Mouse (Mus musculus) Patski (cell line): ENCODE data around the gene Stx5a. TPM values are rescaled to one million over a fixed set of nuclear protein-coding genes. Genes with fewer than 3 reads are reported as not detected.

Experiments used
- ATAC-seq: fragments of 100-300 bp; one replicate; pipeline ENCODE4 v1.8.0; 2021
- CTCF ChIA-PET: fragments of 350-600 bp; sonication (Branson Sonifier 250); formaldehyde crosslinking; loops from one replicate; lab custom pipeline; 2022; ENCODE audit warnings: inconsistent platforms; lab: Charles Lee
- POLR2A ChIA-PET: fragments of 350-600 bp; sonication (Branson Sonifier 250); formaldehyde crosslinking; loops from one replicate; lab custom pipeline; 2022; ENCODE audit warnings: antibody characterized with exemption, inconsistent platforms; lab: Charles Lee
- DNase-seq: peaks from one replicate; pipeline ENCODE4 v3.0.0-alpha.2; 2011; ENCODE audit warnings: low read depth, low spot score
- H3K27me3 ChIP-seq: fragments of 371-371 bp; one replicate; pipeline ENCODE4 v1.5.1; 2021
- CTCF ChIP-seq: fragments of 100-300 bp; IDR thresholded peaks from one replicate; pipeline ENCODE4 v1.5.1; 2021
- in situ Hi-C: fragments of 300-500 bp; cut with MboI; formaldehyde crosslinking; loops from 3 replicates; pipeline ENCODE4 v1.11.1; 2018; ENCODE audit warnings: low pct_unique_long_range_greater_than_20kb, mixed read lengths
- polyA plus RNA-seq: library from polyadenylated mRNA; unstranded; gene quantifications from one replicate; pipeline ENCODE4 v1.2.3, GENCODE M21; 2021

Stx5a gene
- 116 TPM for polyA plus RNA-seq

GRCm38 (mm10) chr19:8741243-8741869, at the start of gene Stx5a:
Gene Stx5a (plus strand): TSS chr19:8741413.
- ATAC-seq (peak; percentile 98), DNase-seq (peak; percentile 97)
- POLR2A ChIA-PET: interaction anchor here (1.1 to 2.1 kb wide), 2 partner anchors 28 to 78 kb away, joined by 3 to 7 read pairs; partner anchors contain the start of genes Hnrnpul2 and Ttc9c
- CTCF ChIA-PET: interaction anchor here (1.5 kb wide), 1 partner anchor 24 kb away, joined by 3 read pairs; no protein-coding TSS in a partner anchor
- TF ChIP-seq CTCF: no peak
- no peaks in the 10 kb centered on the region for H3K27me3 ChIP-seq
- in situ Hi-C loops: no loop called here

GRCm38 (mm10) chr19:8691871-8692539, 49.2 kb upstream of the Stx5a start:
- H3K27me3 ChIP-seq: no peaks in the 10 kb centered on the region
- ATAC-seq: no peak
- in situ Hi-C loops: no loop called here
- ChIA-PET CTCF (interaction anchor here (0.8 to 3.2 kb wide), 8 partner anchors 9 to 28 kb away, joined by 3 to 10 read pairs (median 3); no protein-coding TSS in a partner anchor), POLR2A (interaction anchor here (0.6 to 1.6 kb wide), 4 partner anchors 9 to 365 kb away, joined by 3 to 7 read pairs (median 4); no protein-coding TSS in a partner anchor)
- DNase-seq: no peak
- TF ChIP-seq CTCF: no peak

DNA sequence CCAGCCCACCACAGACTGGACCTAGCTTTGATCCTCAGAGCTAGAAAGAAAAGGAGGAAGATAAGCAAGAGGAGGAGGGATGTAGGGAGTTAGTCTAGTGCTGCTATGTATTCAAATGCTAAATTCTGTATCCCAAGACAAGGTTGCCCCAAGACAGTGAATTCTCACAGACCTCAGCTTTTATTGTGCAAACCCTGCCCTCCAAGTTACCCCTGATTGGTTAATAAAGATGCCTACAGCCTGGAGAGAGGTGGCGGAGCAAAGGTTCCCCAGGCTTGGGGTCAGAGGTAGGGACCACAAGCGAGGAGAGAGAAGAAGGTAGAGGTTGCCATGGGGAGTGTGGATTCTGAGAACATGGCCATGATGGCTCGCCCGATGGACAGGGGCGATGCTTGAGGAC, 48.5 kb upstream of the Stx5a start:
- DNase-seq (no peak), ATAC-seq (no peak)
- no peaks in the 10 kb centered on the region for H3K27me3 ChIP-seq
- in situ Hi-C loops: no loop called here
- CTCF ChIA-PET: interaction anchor here (0.8 to 3.2 kb wide), 4 partner anchors 9 to 28 kb away, joined by 3 to 10 read pairs (median 6); no protein-coding TSS in a partner anchor
- POLR2A ChIA-PET: interaction anchor here (0.6 to 1.0 kb wide), 2 partner anchors 21 to 70 kb away, joined by 3 read pairs; no protein-coding TSS in a partner anchor
- TF ChIP-seq CTCF: no peak

DNA sequence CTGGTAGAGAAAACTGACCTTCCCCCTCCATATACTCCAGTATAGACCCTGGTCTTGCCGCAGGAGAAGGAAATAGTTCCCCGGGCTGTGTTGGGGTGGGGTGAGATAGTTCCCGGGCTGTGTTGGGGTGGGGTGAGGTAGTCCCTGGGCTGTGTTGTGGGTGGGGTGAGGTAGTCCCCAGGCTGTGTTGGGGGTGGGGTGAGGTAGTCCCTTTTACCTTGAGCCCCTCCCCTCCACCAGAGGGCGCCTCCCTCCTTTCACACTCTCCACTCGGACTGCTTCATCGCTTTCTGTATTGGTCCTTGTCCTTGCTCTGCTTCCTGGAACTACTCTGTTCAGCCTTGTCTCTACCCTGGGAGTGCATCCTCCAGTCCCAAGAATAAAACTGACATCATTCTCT, 45.9 kb upstream of the Stx5a start:
- TF ChIP-seq CTCF: peak; percentile 60
- no peaks in the 10 kb centered on the region for H3K27me3 ChIP-seq
- ATAC-seq (peak; percentile 57), DNase-seq (no peak)
- CTCF ChIA-PET: no interaction called here
- in situ Hi-C loops: no loop called here
- POLR2A ChIA-PET: no interaction called here

DNA sequence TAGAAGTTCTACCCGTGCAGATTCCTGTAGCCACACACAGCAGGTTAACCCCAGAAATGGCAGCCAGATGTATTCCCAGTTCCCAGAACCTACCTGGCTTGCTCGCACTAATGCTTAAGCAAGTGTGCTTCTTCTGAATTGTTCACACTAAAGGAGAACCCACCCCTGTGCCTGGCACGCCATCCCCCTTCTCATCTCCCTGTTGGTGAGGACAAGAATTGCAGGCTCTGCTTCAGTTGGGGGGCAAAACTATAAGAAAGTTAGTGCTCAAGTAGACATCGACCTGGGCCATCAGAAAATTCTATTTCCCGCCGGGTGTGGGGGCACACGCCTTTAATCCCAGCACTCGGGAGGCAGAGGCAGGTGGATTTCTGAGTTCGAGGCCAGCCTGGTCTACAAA, 41.6 kb upstream of the Stx5a start:
- ATAC-seq: no peak

DNA sequence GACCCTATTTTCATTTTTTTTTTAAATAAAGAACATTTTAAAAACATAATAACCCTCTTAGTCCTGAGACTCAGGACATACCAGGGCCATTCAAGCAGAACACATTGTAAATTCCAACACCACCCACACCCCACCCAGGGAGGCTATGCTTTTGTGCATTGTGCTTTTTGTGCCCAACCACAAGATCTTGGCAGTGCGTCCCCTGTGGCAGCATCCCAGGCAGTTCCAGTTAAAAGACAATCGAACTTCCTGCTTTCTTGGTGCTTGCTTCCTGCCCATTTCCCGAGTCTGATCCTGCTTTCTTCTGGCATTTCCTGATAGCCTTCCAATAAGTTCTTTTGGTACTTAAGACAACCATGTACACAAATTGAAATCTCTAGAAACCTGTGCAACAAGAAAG, 38.8 kb upstream of the Stx5a start:
- in situ Hi-C loops: loop anchor here (25.0 kb wide), 1 partner anchor 1185 kb away; the partner anchor contains the start of gene Incenp
- H3K27me3 ChIP-seq: no peaks in the 10 kb centered on the region
- ChIA-PET CTCF (no interaction called here), POLR2A (interaction anchor here (1.2 to 3.3 kb wide), 3 partner anchors 8 to 20 kb away, joined by 3 to 19 read pairs (median 8); no protein-coding TSS in a partner anchor)
- TF ChIP-seq CTCF: peak; percentile 47
- ATAC-seq: peak; percentile 81
- DNase-seq: peak; percentile 89

More for the DNA sequence above, 41.6 kb upstream of the Stx5a start:
- DNase-seq: no peak
- H3K27me3 ChIP-seq: no peaks in the 10 kb centered on the region
- ChIA-PET CTCF (interaction anchor here (1.6 to 3.2 kb wide), 2 partner anchors 16 to 19 kb away, joined by 4 to 11 read pairs; no protein-coding TSS in a partner anchor), POLR2A (interaction anchor here (1.9 kb wide), 1 partner anchor 14 kb away, joined by 7 read pairs; no protein-coding TSS in a partner anchor)
- in situ Hi-C loops: loop anchor here (25.0 kb wide), 1 partner anchor 1188 kb away; the partner anchor contains the start of gene Incenp
- peak; percentile 14 for TF ChIP-seq CTCF

- TF ChIP-seq CTCF: no peak
- in situ Hi-C loops: loop anchor here (25.0 kb wide), 1 partner anchor 1184 kb away; the partner anchor contains the start of gene Incenp
- ChIA-PET CTCF (interaction anchor here (0.9 to 1.9 kb wide), 2 partner anchors 10 to 15 kb away, joined by 3 to 15 read pairs; no protein-coding TSS in a partner anchor), POLR2A (interaction anchor here (1.2 to 3.3 kb wide), 2 partner anchors 11 to 19 kb away, joined by 8 to 19 read pairs; no protein-coding TSS in a partner anchor)
- DNase-seq (no peak), ATAC-seq (no peak)
- H3K27me3 ChIP-seq: no peaks in the 10 kb centered on the region
Observed at GRCm38 (mm10) chr19:8703571-8703970, 37.6 kb upstream of the Stx5a start.

DNA sequence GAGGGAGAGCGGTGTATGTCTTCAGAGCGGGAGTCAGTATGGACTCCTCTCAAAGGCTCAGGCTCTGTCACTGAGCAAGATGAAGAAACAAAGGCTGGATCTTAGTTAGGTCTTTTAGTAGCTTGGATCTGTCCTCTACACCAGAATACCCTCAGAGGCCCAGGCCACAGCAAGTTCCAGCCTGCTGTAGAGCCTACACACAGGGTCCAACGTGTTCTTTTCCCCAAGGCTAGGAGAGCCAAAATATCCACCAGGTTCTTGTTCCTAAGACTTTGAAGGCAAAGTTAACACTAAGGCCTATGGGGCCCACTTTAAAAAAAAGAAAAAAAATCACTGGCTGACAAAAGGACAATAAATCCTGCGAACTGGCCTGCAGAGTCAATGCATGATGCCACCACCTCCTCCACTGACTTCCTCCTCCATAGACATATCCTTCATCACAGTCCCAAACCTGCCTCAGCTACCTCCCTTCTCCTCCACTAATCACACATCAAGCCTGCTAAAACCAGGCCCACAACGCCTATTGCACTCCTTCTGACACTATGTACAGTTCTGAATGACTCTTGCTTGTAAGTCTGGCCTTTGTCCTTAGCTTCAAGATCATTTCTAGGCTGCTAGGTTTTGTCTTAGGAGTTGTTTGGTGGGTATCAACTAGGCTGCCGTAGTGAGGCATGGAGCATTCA, 36.0 kb upstream of the Stx5a start:
- in situ Hi-C loops: loop anchor here (25.0 kb wide), 1 partner anchor 1182 kb away; the partner anchor contains the start of gene Incenp
- no peaks in the 10 kb centered on the region for H3K27me3 ChIP-seq
- ChIA-PET POLR2A (interaction anchor here (3.3 kb wide), 1 partner anchor 9 kb away, joined by 19 read pairs; no protein-coding TSS in a partner anchor), CTCF (interaction anchor here (0.7 to 1.9 kb wide), 2 partner anchors 9 to 13 kb away, joined by 3 to 15 read pairs; no protein-coding TSS in a partner anchor)
- ATAC-seq: no peak
- DNase-seq: no peak
- TF ChIP-seq CTCF: no peak

- no peak for TF ChIP-seq CTCF
- ATAC-seq (peak; percentile 7), DNase-seq (no peak)
- CTCF ChIA-PET: interaction anchor here (1.1 kb wide), 1 partner anchor 12 kb away, joined by 3 read pairs; no protein-coding TSS in a partner anchor
- POLR2A ChIA-PET: no interaction called here
- in situ Hi-C loops: loop anchor here (25.0 kb wide), 1 partner anchor 1181 kb away; the partner anchor contains the start of gene Incenp
- no peaks in the 10 kb centered on the region for H3K27me3 ChIP-seq
Observed at GRCm38 (mm10) chr19:8706132-8706667, 35.0 kb upstream of the Stx5a start.
